Mouse (Mus musculus) heart, adult 2 months (tissue): ENCODE data around the gene Kcna7.
A peak's percentile ranks its signal among the peaks of the same experiment; 100 is the strongest.

Experiments used
- CTCF ChIP-seq: fragments of 200-600 bp; IDR thresholded peaks from 2 replicates; pipeline ENCODE4 v1.8.1; 2022; ENCODE audit warnings: antibody characterized with exemption, mild to moderate bottlenecking, moderate library complexity
- EP300 ChIP-seq: fragments of 200-500 bp; IDR thresholded peaks from 2 replicates; pipeline ENCODE4 v1.6.1; 2011; ENCODE audit warnings: low read depth, low read length, control low read depth; ENCODE audit not compliant: insufficient read depth
- POLR2A ChIP-seq: fragments of 200-500 bp; IDR thresholded peaks from 2 replicates; pipeline ENCODE4 v1.6.1; 2011; ENCODE audit warnings: mild to moderate bottlenecking, low read depth, low read length, control low read depth; ENCODE audit not compliant: insufficient read depth

DNA sequence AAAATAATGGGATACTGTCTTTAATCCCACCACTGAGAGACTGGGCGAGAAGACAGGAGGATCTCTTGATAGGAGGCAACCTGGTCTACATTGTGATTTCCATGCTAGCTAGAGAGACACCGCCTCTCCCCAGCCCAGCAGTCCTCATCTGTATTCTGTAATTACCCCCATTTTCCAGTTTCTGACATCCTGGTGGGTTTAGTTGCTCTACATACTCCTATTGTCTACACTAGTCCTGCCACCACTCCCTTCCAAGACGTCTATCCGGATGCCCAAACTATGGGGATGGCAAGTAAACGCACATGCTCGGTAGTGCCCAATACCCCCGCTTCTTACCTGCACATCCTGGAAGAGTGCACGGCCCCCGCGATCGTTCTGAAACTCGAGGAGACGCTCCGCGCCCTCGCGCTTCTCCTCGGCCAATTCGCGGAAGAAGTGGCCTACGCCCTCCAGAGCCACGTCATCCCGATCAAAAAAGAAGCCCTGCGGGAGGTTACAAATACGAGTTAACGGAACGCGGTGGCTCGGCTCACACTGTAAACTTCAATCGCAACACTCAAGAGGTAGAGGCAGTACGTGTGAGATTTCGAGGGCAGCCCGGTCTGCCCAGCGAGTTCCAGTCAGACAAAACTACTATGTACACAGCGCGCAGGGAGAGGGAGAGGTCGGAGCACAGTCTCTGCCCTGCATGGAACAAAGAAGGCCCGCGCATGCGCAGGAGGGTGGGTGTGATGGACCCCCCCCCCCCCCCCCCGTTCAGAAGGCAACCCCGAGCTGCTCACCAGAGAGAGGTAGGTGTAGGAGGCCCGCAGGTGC is 53.5 kb downstream of the Kcna7 start:
- TF ChIP-seq EP300 (0 out of 2 replicates have a peak, but pooled peaks have one; percentile 6), CTCF (no peak), POLR2A (peak; percentile 34)
